Mouse (Mus musculus): Measurements from ENCODE around the gene Lars2. TPM values are rescaled to one million over a fixed set of nuclear protein-coding genes. Genes with fewer than 3 reads are reported as not detected.

Gene Lars2
- polyA plus RNA-seq, 1 experiment from 2014 or later, result 1,217 TPM

GRCm38 (mm10) chr9:123478031-123478585 is 111.4 kb downstream of the Lars2 start:
- H3K9ac ChIP-seq (ENCODE audit: low read depth, low read length), result peak overlapping the region; percentile 59; the same call in 1 of the 2 replicates
- peak; percentile 67 for ATAC-seq (replicated peaks; ENCODE audit: low FRiP score)
- H3K27ac ChIP-seq (ENCODE audit: low read depth, low read length), result no peak overlapping the region
- 1% methylated on average over 21 of the region's 29 CpGs for WGBS
- peak overlapping the region; percentile 84 for H3K4me2 ChIP-seq
- no peaks in the 10 kb centered on the region for H3K27me3 ChIP-seq (replicated peaks; ENCODE audit: control insufficient read depth, insufficient read depth, low read length)
- DNase-seq (ENCODE audit: low spot score), result peak; percentile 78
- peaks cover 39% of the 10 kb centered on the region for H3K4me1 ChIP-seq (replicated peaks; ENCODE audit: control insufficient read depth, insufficient read depth, low read length)
- peaks cover 6% of the 10 kb centered on the region for H3K36me3 ChIP-seq (ENCODE audit: control insufficient read depth, insufficient read depth, low read length)
- no peaks in the 10 kb centered on the region for H3K9me3 ChIP-seq (ENCODE audit: control insufficient read depth, low read length)
- H3K4me3 ChIP-seq (ENCODE audit: low read depth, low read length), result peak overlapping the region; percentile 78

GRCm38 (mm10) chr9:123478586-123479195 is 112.0 kb downstream of the Lars2 start, which contains the start of gene Limd1:
Limd1 (plus strand) TSS chr9:123478706.
- Histone ChIP-seq H3K4me3 (ENCODE audit: low read depth, low read length) (peak within 1 kb of the TSS; percentile 78), H3K27ac (ENCODE audit: low read depth, low read length) (peak within 1 kb of the TSS; percentile 87), H3K36me3 (ENCODE audit: control insufficient read depth, insufficient read depth, low read length) (peaks cover 9% of the 10 kb centered on the region), H3K27me3 (replicated peaks; ENCODE audit: control insufficient read depth, insufficient read depth, low read length) (no peaks in the 10 kb centered on the region), H3K9me3 (ENCODE audit: control insufficient read depth, low read length) (no peaks in the 10 kb centered on the region), H3K9ac (ENCODE audit: low read depth, low read length) (peak within 1 kb of the TSS; percentile 88), H3K4me1 (replicated peaks; ENCODE audit: control insufficient read depth, insufficient read depth, low read length) (peaks cover 41% of the 10 kb centered on the region), H3K4me2 (peak within 1 kb of the TSS; percentile 99)
- DNase-seq (ENCODE audit: low spot score) (peak; percentile 79), ATAC-seq (replicated peaks; ENCODE audit: low FRiP score) (peak; percentile 83)
- 0% methylated on average over 32 of the region's 57 CpGs for WGBS

- peak; percentile 22 for ATAC-seq (replicated peaks; ENCODE audit: low FRiP score)
Measured at GRCm38 (mm10) chr9:123479196-123479669, 112.5 kb downstream of the Lars2 start.

GRCm38 (mm10) chr9:123479876-123480252 is 113.1 kb downstream of the Lars2 start:
- Histone ChIP-seq H3K27me3 (replicated peaks; ENCODE audit: control insufficient read depth, insufficient read depth, low read length) (no peaks in the 10 kb centered on the region), H3K9ac (ENCODE audit: low read depth, low read length) (peak overlapping the region; percentile 88), H3K4me2 (peak overlapping the region; percentile 99), H3K9me3 (ENCODE audit: control insufficient read depth, low read length) (no peaks in the 10 kb centered on the region), H3K4me3 (ENCODE audit: low read depth, low read length) (peak overlapping the region; percentile 78), H3K27ac (ENCODE audit: low read depth, low read length) (no peak overlapping the region), H3K4me1 (replicated peaks; ENCODE audit: control insufficient read depth, insufficient read depth, low read length) (peaks cover 47% of the 10 kb centered on the region), H3K36me3 (ENCODE audit: control insufficient read depth, insufficient read depth, low read length) (peaks cover 9% of the 10 kb centered on the region)
- ATAC-seq (replicated peaks; ENCODE audit: low FRiP score) (no peak), DNase-seq (ENCODE audit: low spot score) (no peak)
- WGBS, result 88% methylated on average over 8 of the region's 8 CpGs

More at GRCm38 (mm10) chr9:123479196-123479669, 112.5 kb downstream of the Lars2 start:
- WGBS, result 23% methylated on average over 17 of the region's 17 CpGs
- H3K9me3 ChIP-seq (ENCODE audit: control insufficient read depth, low read length), result no peaks in the 10 kb centered on the region
- H3K4me2 ChIP-seq, result peak overlapping the region; percentile 99
- peak overlapping the region; percentile 78 for H3K4me3 ChIP-seq (ENCODE audit: low read depth, low read length)
- peak; percentile 54 for DNase-seq (ENCODE audit: low spot score)
- H3K27me3 ChIP-seq (replicated peaks; ENCODE audit: control insufficient read depth, insufficient read depth, low read length), result no peaks in the 10 kb centered on the region
- peak overlapping the region; percentile 88 for H3K9ac ChIP-seq (ENCODE audit: low read depth, low read length)
- H3K36me3 ChIP-seq (ENCODE audit: control insufficient read depth, insufficient read depth, low read length), result peaks cover 9% of the 10 kb centered on the region
- H3K4me1 ChIP-seq (replicated peaks; ENCODE audit: control insufficient read depth, insufficient read depth, low read length), result peaks cover 45% of the 10 kb centered on the region
- peak overlapping the region; percentile 87; the same call in 1 of the 2 replicates for H3K27ac ChIP-seq (ENCODE audit: low read depth, low read length)

GRCm38 (mm10) chr9:123480253-123480921 is 113.7 kb downstream of the Lars2 start:
- peaks cover 9% of the 10 kb centered on the region for H3K36me3 ChIP-seq (ENCODE audit: control insufficient read depth, insufficient read depth, low read length)
- H3K4me3 ChIP-seq (ENCODE audit: low read depth, low read length), result peak overlapping the region; percentile 78
- no peak for DNase-seq (ENCODE audit: low spot score)
- WGBS, result 69% methylated on average over 18 of the region's 18 CpGs
- no peaks in the 10 kb centered on the region for H3K9me3 ChIP-seq (ENCODE audit: control insufficient read depth, low read length)
- no peak overlapping the region for H3K27ac ChIP-seq (ENCODE audit: low read depth, low read length)
- ATAC-seq (replicated peaks; ENCODE audit: low FRiP score), result no peak
- H3K27me3 ChIP-seq (replicated peaks; ENCODE audit: control insufficient read depth, insufficient read depth, low read length), result no peaks in the 10 kb centered on the region
- H3K9ac ChIP-seq (ENCODE audit: low read depth, low read length), result peak overlapping the region; percentile 88; the same call in 1 of the 2 replicates
- H3K4me2 ChIP-seq, result peak overlapping the region; percentile 99
- peaks cover 47% of the 10 kb centered on the region for H3K4me1 ChIP-seq (replicated peaks; ENCODE audit: control insufficient read depth, insufficient read depth, low read length)

GRCm38 (mm10) chr9:123481136-123481535 is 114.4 kb downstream of the Lars2 start:
- H3K4me2 ChIP-seq, result peak overlapping the region; percentile 99
- peaks cover 10% of the 10 kb centered on the region for H3K36me3 ChIP-seq (ENCODE audit: control insufficient read depth, insufficient read depth, low read length)
- H3K4me3 ChIP-seq (ENCODE audit: low read depth, low read length), result peak overlapping the region; percentile 78
- peak overlapping the region; percentile 41; the same call in 1 of the 2 replicates for H3K9ac ChIP-seq (ENCODE audit: low read depth, low read length)
- no peaks in the 10 kb centered on the region for H3K27me3 ChIP-seq (replicated peaks; ENCODE audit: control insufficient read depth, insufficient read depth, low read length)
- H3K27ac ChIP-seq (ENCODE audit: low read depth, low read length), result no peak overlapping the region
- DNase-seq (ENCODE audit: low spot score) (no peak), ATAC-seq (replicated peaks; ENCODE audit: low FRiP score) (peak; percentile 76)
- WGBS, result 56% methylated on average over 7 of the region's 7 CpGs
- peaks cover 50% of the 10 kb centered on the region for H3K4me1 ChIP-seq (replicated peaks; ENCODE audit: control insufficient read depth, insufficient read depth, low read length)
- no peaks in the 10 kb centered on the region for H3K9me3 ChIP-seq (ENCODE audit: control insufficient read depth, low read length)

- no peak overlapping the region for H3K4me2 ChIP-seq
- no peak overlapping the region for H3K9ac ChIP-seq (ENCODE audit: low read depth, low read length)
- H3K9me3 ChIP-seq (ENCODE audit: control insufficient read depth, low read length), result no peaks in the 10 kb centered on the region
- H3K27me3 ChIP-seq (replicated peaks; ENCODE audit: control insufficient read depth, insufficient read depth, low read length), result no peaks in the 10 kb centered on the region
- no peak for DNase-seq (ENCODE audit: low spot score)
- H3K4me3 ChIP-seq (ENCODE audit: low read depth, low read length), result no peak overlapping the region
- no peak overlapping the region for H3K27ac ChIP-seq (ENCODE audit: low read depth, low read length)
- WGBS, result 91% methylated on average over 1 of the region's 1 CpGs
- H3K4me1 ChIP-seq (replicated peaks; ENCODE audit: control insufficient read depth, insufficient read depth, low read length), result peaks cover 55% of the 10 kb centered on the region
- H3K36me3 ChIP-seq (ENCODE audit: control insufficient read depth, insufficient read depth, low read length), result peaks cover 11% of the 10 kb centered on the region
- ATAC-seq (replicated peaks; ENCODE audit: low FRiP score), result no peak
Measured at GRCm38 (mm10) chr9:123483598-123483997, 116.9 kb downstream of the Lars2 start.

- Histone ChIP-seq H3K4me2 (no peak overlapping the region), H3K4me3 (ENCODE audit: low read depth, low read length) (no peak overlapping the region), H3K9ac (ENCODE audit: low read depth, low read length) (no peak overlapping the region), H3K27me3 (replicated peaks; ENCODE audit: control insufficient read depth, insufficient read depth, low read length) (no peaks in the 10 kb centered on the region), H3K9me3 (ENCODE audit: control insufficient read depth, low read length) (no peaks in the 10 kb centered on the region), H3K4me1 (replicated peaks; ENCODE audit: control insufficient read depth, insufficient read depth, low read length) (peaks cover 52% of the 10 kb centered on the region), H3K36me3 (ENCODE audit: control insufficient read depth, insufficient read depth, low read length) (peaks cover 14% of the 10 kb centered on the region), H3K27ac (ENCODE audit: low read depth, low read length) (no peak overlapping the region)
- WGBS, result 84% methylated on average over 3 of the region's 3 CpGs
- ATAC-seq (replicated peaks; ENCODE audit: low FRiP score) (no peak), DNase-seq (ENCODE audit: low spot score) (no peak)
Measured at GRCm38 (mm10) chr9:123484830-123485229, 118.1 kb downstream of the Lars2 start.

All from liver, embryonic 11.5 days (tissue).